Mouse (Mus musculus): ENCODE measurements around the gene Elof1.
"Not testable (repeated sequence)": the region's sequence is repeated elsewhere in the genome, so short reads cannot be mapped to it uniquely, and the experiment has no call there.

Gene Elof1

GRCm38 (mm10) chr9:22092746-22093145 lies 24.2 kb downstream of the Elof1 start:
- no peak for DNase-seq (ENCODE audit: low spot score)

DNA sequence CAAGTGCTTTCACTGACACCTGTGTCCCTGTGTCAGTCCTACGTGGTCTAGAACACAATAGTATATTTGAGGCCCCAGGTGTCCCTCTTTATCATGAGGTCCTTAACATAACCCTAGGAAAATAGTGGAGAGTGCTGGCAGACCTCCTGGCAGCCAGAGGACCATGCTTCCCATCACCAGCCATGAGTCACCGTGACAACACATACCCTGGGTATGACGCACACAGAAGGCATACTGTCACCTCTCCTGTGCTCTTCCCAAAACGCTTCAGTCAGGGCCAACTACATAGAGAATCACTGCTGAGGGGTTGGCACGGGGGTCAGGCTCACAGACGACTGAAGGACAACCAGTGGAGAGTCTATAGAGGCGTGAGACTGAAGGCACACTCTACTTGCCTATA lies 27.0 kb downstream of the Elof1 start:
- no peak for DNase-seq (ENCODE audit: low spot score)

DNA sequence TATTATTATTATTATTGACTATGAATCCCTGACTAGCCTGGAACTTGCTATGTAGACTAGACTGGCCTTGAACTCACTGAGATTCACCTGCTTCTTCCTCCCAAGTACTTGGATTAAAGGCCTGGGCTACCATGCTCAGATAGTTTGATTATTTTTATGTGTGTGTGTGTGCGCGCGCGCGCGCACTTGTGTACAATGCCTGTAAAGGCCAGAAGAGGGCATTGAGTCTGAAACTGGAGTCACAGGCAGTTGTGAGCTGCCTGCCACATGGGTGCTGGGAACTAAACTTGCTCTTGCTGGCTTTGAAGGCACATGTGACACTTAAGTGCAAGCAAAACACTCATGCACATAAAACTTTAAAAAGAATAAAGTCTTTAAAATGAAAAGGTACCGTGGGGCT lies 27.7 kb downstream of the Elof1 start:
- no peak for DNase-seq (ENCODE audit: low spot score)

DNA sequence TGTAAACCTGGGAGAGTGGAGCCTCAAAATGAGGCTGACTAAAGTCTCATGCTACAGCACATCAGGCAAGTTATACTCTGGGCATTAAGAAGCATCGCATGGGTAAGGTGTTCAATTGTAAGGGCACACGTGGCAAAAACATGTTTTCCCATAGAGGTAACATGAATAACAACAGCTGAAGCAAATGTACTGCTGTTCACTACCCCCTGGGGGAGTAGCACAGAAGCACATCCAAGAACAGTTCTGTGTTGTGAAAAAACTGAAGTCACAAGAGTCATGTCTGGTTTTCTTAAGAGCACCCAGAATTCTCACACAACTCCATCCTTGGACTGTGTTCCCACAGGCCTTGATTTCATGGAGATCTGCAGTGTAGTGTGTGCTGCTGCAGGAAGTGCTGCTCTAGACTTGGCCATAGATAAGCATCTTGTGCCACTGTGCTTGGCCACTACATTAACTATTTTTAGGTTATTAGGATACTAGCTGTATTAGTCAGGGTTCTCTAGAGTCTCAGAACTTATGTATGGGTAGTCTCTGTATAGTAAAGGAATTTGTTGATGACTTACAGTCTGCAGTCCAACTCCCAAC lies 29.8 kb downstream of the Elof1 start:
- no peak for DNase-seq (ENCODE audit: low spot score)

DNA sequence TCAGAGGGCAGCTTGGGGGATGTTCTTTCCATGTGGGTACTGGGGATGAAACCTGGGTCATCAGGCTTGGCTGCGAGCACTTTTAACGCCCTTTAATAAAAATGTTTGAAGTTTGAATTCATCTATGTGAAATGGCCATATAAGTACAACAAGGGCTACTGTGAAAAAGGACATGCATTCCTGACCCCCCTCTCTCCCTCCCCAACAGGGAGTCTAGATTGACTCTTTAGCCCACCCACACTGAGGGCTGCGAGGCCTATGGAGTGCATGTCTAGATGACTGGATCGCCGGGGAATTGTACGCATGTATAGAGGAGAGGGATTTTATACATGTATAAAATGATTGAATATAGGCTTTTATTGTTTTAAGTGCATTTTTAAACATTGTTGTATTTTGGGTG lies 31.0 kb downstream of the Elof1 start:
- DNase-seq (ENCODE audit: low spot score), result no peak

DNA sequence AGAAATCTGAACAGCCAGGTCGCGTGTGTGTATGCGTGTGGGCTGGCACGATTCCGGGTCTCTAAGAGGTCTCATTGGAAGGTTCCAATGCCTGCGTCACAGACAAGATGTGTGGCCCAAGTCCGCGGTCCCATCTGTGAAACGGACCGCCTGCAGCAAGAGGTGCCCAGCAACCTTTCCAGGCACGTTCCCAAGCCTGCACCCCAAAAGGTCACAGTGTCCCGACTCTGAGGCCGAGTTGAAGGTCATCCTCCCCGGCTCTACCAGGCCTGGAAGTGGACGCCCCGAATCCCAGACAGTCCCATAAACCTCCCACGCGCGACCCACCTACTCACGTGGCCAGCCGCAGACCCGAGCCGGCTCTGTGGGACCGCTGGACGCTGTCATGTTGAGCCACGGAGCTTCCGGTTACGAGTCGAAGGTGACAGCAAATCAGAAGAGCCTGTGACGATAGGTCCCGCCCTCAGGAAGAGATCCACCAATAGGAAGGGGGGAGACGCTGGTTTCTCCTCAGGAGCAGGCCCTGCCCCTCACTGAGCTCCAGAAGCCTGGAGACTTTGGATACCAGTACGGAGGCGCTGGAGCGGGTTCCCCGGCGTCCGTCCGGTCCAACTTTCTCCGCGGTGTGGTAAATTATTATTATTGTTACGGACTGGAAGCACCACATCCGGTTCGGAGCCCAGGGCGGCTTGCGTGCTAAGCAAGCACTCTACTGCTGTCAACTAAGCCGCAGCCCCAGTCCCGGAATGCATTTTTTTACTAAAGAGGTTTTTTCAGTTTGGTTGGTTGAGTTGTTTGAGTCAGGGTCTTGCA lies 31.7 kb downstream of the Elof1 start, which contains the start of gene Ecsit:
TSS of gene Ecsit (minus strand) at position 417 of the 813 bp plus-strand sequence.
- DNase-seq (ENCODE audit: low spot score), result peak; percentile 95

DNA sequence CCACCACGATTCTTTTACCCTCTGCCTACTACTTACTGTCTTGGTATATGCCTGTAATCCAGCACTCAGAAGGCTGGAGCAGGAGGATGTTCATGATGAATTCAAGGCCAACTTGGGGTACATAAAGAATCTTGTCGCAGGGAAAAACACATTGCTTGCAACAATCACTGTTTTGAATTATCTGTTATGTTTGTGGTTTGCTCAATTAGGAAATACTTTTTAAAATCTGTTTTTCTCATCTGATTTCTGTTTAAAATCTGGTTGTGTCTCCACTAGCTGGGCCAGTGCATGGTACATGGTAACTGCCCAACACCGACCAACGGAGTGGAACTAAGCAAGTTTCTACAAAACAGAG lies 32.3 kb downstream of the Elof1 start:
- no peak for DNase-seq (ENCODE audit: low spot score)

- DNase-seq (ENCODE audit: low spot score), result no peak
These were observed 40.7 kb downstream of the Elof1 start for GRCm38 (mm10) chr9:22076223-22076622.

DNA sequence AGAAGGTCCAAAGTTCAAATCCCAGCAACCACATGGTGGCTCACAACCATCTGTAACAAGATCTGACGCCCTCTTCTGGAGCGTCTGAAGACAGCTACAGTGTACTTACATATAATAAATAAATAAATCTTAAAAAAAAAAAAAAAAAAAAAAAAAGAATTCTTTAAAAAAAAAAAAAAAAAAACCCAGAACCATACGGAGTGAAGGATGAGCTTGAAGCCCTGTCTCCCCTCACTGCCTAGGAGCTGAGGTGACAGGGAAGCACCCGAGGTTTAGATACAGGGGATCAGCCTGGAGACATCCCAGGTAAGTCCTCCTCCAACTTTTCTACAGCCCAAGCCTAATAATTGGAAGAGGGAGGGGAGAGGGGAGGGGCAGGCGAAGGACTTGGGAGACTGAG lies 41.2 kb downstream of the Elof1 start:
- not testable (repeated sequence) for DNase-seq (ENCODE audit: low spot score)

DNA sequence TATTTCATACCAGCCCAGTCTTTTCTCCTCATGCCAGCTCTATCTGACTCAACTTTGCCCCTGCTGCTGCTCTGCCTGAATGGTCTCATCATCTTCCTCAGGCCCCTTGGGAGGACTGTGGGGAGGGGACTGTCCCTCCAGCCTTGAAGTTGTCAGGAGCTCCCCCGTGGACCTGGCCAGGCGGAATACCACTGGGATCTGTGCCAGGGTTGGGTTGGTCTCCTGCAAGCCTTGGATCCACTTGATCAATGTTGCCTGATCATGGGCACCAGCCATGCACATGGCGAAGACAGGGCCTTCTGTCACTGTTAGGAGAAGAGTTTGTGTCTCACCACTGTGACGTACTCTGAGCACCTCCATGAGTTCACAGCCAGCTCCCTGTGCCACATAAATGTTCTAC lies 44.7 kb downstream of the Elof1 start:
- no peak for DNase-seq (ENCODE audit: low spot score)

GRCm38 (mm10) chr9:22070791-22071573 lies 46.0 kb downstream of the Elof1 start, which contains the start of the genes Gm49318 and Zfp653:
TSS of gene Gm49318 (minus strand) at chr9:22071259.
TSS of gene Zfp653 (minus strand) at chr9:22071376.
- peak; percentile 97 for DNase-seq (ENCODE audit: low spot score)

- DNase-seq (ENCODE audit: low spot score), result no peak
These were observed 47.0 kb downstream of the Elof1 start for GRCm38 (mm10) chr9:22069881-22070553.

DNA sequence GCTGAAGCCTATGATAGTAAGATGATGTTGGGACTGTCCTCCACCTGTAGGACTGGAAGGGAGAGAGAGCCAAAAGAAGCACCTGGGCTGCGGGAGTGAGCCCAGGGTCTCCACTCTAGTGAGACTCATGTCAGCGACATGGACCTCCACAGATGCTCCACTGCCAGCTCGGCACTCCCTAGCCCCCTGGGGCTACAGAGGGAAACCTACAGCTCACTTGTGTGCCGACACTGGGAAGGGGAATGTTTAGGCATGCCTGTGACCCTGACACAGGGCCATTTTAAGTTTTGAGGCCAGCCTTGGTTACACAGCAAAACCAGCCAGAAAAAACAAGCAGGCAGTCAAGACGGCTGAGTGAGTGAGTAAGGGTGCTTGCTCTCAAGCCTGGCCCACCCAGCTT lies 49.8 kb downstream of the Elof1 start:
- no peak for DNase-seq (ENCODE audit: low spot score)

- DNase-seq (ENCODE audit: low spot score), result no peak
These were observed 50.5 kb downstream of the Elof1 start for GRCm38 (mm10) chr9:22066433-22066832.

GRCm38 (mm10) chr9:22065642-22066041 lies 51.3 kb downstream of the Elof1 start:
- peak; percentile 77 for DNase-seq (ENCODE audit: low spot score)

GRCm38 (mm10) chr9:22064341-22064740 lies 52.6 kb downstream of the Elof1 start:
- no peak for DNase-seq (ENCODE audit: low spot score)

All from yolk sac, embryonic 10.5 days (tissue).